Mouse (Mus musculus): Measurements from ENCODE around the gene Usp25. TPM values are rescaled to one million over a fixed set of nuclear protein-coding genes. Genes with fewer than 3 reads are reported as not detected.
A peak's percentile ranks its signal among the peaks of the same experiment; 100 is the strongest.

Gene Usp25
- polyA plus RNA-seq (2014; fragmentation: Nextera tagmentation; extraction: Ambion mirVana) = 29.4 and 29.9 TPM in 2 replicates

DNA sequence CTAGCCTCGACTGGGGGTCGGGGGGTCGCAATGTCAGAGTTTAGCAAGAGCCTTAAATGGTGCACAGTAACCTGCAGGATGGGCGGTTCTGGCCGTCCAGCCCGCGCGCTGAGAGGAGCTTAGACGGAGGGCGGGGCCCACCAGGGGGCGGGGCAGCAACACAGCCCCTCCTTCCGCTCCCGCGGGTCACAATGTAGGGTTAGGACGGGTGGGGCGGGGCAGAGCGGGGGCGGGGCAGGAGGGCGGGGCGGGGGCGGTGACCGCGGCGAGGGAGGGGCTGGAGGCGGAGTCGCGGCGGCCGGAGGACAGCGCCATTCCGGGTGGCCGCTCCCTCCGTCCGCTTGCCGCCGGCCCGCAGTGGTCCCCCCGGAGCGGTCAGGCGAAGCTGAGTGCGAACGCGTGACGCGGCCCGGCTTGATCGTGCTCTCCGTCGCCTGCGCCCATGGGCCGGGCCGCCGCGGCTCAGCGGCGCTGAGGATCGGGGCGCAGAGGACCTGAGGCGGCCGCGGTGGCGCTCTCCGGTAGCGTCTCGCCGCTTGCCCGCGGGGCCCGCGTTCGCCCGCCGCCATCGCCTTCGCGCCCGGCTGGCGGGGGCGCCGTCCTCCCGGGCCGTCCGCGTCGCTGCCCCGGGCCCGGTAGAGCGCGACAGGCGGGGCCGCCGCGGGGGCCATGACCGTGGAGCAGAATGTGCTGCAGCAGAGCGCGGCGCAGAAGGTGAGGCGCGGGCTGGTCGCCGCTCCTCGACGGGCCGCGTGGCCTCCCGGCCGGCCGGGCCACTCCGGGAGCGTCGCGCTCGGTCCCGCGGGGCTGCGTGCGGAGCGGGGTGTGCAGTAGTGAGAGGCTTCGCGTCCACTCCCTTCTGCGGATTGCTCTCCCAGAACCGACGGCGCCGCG, at the start of gene Usp25:
Gene Usp25, plus strand, starts transcription at position 280 of the 894 bp plus-strand sequence.
- H3K4me3 ChIP-seq (ENCODE audit: low read depth, low read length) = peak within 1 kb of the TSS; percentile 94
- peak within 1 kb of the TSS; percentile 82 for H3K4me2 ChIP-seq
- H3K9ac ChIP-seq (ENCODE audit: low read depth, low read length) = peak within 1 kb of the TSS; percentile 95
- H3K27ac ChIP-seq (ENCODE audit: low read depth, low read length) = peak within 1 kb of the TSS; percentile 94
- no peaks in the 10 kb centered on the region for H3K9me3 ChIP-seq (replicated peaks; ENCODE audit: control insufficient read depth, low read length)
- under 1% methylated on average over 111 of the region's 126 CpGs for WGBS (ENCODE audit: insufficient replicate concordance)
- H3K27me3 ChIP-seq (ENCODE audit: control insufficient read depth, insufficient read depth, low read length) = no peaks in the 10 kb centered on the region
- peaks cover 12% of the 10 kb centered on the region for H3K4me1 ChIP-seq (ENCODE audit: control insufficient read depth, insufficient read depth, low read length)
- no peaks in the 10 kb centered on the region for H3K36me3 ChIP-seq (ENCODE audit: control insufficient read depth, insufficient read depth, low read length)
- ATAC-seq (replicated peaks; ENCODE audit: insufficient number of reproducible peaks, low FRiP score, low TSS enrichment) = peak; percentile 95

DNA sequence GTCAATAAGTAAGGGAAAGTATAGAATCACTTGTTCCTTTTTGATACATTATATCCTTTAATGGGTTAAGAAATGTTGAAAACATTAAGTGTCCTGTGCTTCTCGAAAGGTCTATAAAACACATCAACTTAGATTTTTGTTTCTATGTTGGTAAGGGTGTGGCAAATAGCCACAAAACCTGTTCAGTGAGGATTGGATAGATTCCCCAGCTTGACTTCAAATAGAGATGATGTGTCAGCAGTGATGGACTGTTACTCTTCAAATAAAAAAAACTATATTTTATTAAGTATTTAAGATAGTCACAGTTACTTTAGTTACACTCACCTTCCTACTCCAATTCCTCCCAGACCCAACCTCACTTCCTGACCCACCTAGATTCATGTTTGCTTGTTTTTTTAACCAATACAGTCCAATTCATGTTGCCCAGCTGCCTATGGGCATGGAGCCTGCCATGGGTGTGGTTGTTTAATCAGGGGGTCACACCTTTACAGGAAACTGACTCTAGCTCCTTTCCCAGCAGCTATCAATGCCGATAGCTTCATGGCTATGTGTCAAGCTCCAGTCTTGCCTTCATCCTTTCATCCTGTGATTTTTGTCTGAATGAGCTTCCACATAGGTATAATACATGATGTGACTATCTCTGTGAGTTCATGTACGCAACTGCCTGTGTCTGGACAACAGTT, 45.8 kb upstream of the Usp25 start:
- H3K27me3 ChIP-seq (ENCODE audit: control insufficient read depth, insufficient read depth, low read length) = no peaks in the 10 kb centered on the region
- 82% methylated on average over 3 of the region's 3 CpGs for WGBS (ENCODE audit: insufficient replicate concordance)
- H3K4me2 ChIP-seq = no peak overlapping the region
- H3K9ac ChIP-seq (ENCODE audit: low read depth, low read length) = no peak overlapping the region
- H3K9me3 ChIP-seq (replicated peaks; ENCODE audit: control insufficient read depth, low read length) = no peaks in the 10 kb centered on the region
- no peak for ATAC-seq (replicated peaks; ENCODE audit: insufficient number of reproducible peaks, low FRiP score, low TSS enrichment)
- H3K4me1 ChIP-seq (ENCODE audit: control insufficient read depth, insufficient read depth, low read length) = no peaks in the 10 kb centered on the region
- H3K4me3 ChIP-seq (ENCODE audit: low read depth, low read length) = no peak overlapping the region
- H3K36me3 ChIP-seq (ENCODE audit: control insufficient read depth, insufficient read depth, low read length) = no peaks in the 10 kb centered on the region
- H3K27ac ChIP-seq (ENCODE audit: low read depth, low read length) = no peak overlapping the region

DNA sequence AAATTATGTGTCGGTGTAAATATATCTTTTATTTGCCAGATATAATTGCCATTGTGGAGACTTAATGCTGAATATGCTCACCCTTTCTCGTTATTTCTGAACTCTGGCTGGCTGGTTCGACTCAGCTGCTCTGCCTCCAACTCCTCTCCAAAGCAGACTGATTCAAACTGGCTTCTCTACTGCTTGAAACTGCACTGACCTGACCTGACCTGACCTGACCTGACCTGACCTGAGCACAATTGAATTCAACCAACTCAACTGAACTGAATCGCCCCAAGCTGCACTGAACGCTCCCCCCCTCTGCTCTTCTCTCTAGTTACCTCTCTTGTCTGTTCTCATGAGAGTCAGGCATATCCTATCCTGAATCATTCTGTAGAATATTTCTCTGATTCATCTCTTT, 42.3 kb upstream of the Usp25 start:
- 68% methylated on average over 5 of the region's 5 CpGs for WGBS (ENCODE audit: insufficient replicate concordance)
- H3K4me1 ChIP-seq (ENCODE audit: control insufficient read depth, insufficient read depth, low read length) = no peaks in the 10 kb centered on the region

DNA sequence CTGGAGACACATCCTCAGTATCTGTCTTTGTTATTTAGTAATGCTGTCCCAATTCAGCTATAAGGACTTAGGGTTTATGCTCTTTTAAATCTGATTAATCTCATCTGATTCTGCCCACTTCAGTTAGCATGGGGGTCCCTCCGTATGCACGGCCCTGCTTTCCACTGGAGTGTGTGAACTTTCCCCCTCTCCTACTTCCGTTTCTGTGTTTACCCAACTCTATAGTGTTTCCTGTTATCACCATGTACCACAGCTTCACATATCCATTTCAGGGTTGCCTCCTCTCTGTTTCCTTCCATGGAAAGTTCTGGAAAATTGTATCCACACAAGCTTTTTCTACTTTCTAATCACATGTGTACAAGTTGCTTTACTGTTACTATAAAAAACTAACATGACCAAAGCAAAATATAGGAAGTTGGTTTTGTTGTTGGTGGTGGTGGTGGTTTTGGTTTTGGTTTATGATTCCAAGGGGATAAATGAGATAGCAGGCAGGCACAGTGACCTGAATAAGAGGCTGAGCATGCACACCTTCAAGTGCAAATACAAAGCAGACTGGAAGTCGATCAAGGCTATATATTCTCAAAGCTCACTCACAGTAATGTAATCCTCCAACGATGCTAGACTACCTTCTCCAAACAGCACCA, 36.6 kb upstream of the Usp25 start:
- Histone ChIP-seq H3K4me1 (ENCODE audit: control insufficient read depth, insufficient read depth, low read length) (no peaks in the 10 kb centered on the region), H3K36me3 (ENCODE audit: control insufficient read depth, insufficient read depth, low read length) (no peaks in the 10 kb centered on the region), H3K27me3 (ENCODE audit: control insufficient read depth, insufficient read depth, low read length) (no peaks in the 10 kb centered on the region), H3K9me3 (replicated peaks; ENCODE audit: control insufficient read depth, low read length) (no peaks in the 10 kb centered on the region), H3K4me2 (no peak overlapping the region), H3K9ac (ENCODE audit: low read depth, low read length) (no peak overlapping the region), H3K4me3 (ENCODE audit: low read depth, low read length) (no peak overlapping the region), H3K27ac (ENCODE audit: low read depth, low read length) (no peak overlapping the region)
- no peak for ATAC-seq (replicated peaks; ENCODE audit: insufficient number of reproducible peaks, low FRiP score, low TSS enrichment)
- 71% methylated on average over 5 of the region's 5 CpGs for WGBS (ENCODE audit: insufficient replicate concordance)

More for the DNA sequence above, 42.3 kb upstream of the Usp25 start:
- H3K27me3 ChIP-seq (ENCODE audit: control insufficient read depth, insufficient read depth, low read length) = no peaks in the 10 kb centered on the region
- H3K27ac ChIP-seq (ENCODE audit: low read depth, low read length) = no peak overlapping the region
- H3K36me3 ChIP-seq (ENCODE audit: control insufficient read depth, insufficient read depth, low read length) = no peaks in the 10 kb centered on the region
- no peaks in the 10 kb centered on the region for H3K9me3 ChIP-seq (replicated peaks; ENCODE audit: control insufficient read depth, low read length)
- H3K4me3 ChIP-seq (ENCODE audit: low read depth, low read length) = no peak overlapping the region
- no peak for ATAC-seq (replicated peaks; ENCODE audit: insufficient number of reproducible peaks, low FRiP score, low TSS enrichment)
- H3K9ac ChIP-seq (ENCODE audit: low read depth, low read length) = no peak overlapping the region
- H3K4me2 ChIP-seq = no peak overlapping the region

DNA sequence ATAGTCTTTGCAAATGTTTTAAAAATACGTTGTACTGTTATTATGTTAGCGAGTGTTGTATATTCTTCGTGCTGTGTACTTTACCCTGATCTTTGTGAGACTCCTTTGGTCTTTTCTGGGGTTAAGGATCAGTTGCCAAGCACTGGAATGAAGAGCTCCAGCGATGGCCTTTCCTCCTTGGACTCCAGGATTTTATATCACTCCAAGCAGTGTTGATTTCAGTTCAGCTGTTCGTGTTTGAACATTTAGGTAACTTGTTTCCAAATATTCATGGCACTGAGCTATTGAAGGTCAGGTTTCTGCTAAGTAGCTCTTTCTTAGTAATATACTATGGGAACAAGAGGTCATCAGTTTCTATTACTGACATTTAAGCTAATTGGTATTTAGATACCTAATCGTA, 29.8 kb upstream of the Usp25 start:
- no peak overlapping the region for H3K27ac ChIP-seq (ENCODE audit: low read depth, low read length)
- no peak for ATAC-seq (replicated peaks; ENCODE audit: insufficient number of reproducible peaks, low FRiP score, low TSS enrichment)
- H3K4me1 ChIP-seq (ENCODE audit: control insufficient read depth, insufficient read depth, low read length) = no peaks in the 10 kb centered on the region
- H3K9me3 ChIP-seq (replicated peaks; ENCODE audit: control insufficient read depth, low read length) = no peaks in the 10 kb centered on the region
- H3K4me2 ChIP-seq = no peak overlapping the region
- H3K27me3 ChIP-seq (ENCODE audit: control insufficient read depth, insufficient read depth, low read length) = no peaks in the 10 kb centered on the region
- 82% methylated on average over 6 of the region's 6 CpGs for WGBS (ENCODE audit: insufficient replicate concordance)
- H3K9ac ChIP-seq (ENCODE audit: low read depth, low read length) = no peak overlapping the region
- no peak overlapping the region for H3K4me3 ChIP-seq (ENCODE audit: low read depth, low read length)
- H3K36me3 ChIP-seq (ENCODE audit: control insufficient read depth, insufficient read depth, low read length) = no peaks in the 10 kb centered on the region

DNA sequence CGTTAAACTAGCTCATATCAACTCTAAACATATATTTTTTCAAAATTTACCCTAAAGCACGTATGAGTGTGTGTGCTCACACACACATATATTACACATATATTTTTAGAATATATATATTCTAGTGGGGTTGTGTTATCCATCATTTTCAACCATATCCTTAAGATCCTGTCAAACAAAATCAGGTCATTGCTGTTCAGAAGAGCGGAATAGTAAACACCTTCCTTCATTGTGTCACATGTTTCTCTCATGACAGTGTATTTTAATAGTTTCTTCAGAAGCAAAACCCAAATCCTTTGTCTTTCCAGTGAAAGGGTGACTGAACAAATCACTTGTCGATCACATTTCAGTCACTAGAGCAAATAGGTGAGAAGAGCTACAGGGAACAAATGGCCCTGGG, 25.8 kb upstream of the Usp25 start:
- ATAC-seq (replicated peaks; ENCODE audit: insufficient number of reproducible peaks, low FRiP score, low TSS enrichment) = no peak
- no peak overlapping the region for H3K27ac ChIP-seq (ENCODE audit: low read depth, low read length)
- H3K4me2 ChIP-seq = no peak overlapping the region
- no peaks in the 10 kb centered on the region for H3K27me3 ChIP-seq (ENCODE audit: control insufficient read depth, insufficient read depth, low read length)
- no peak overlapping the region for H3K9ac ChIP-seq (ENCODE audit: low read depth, low read length)
- WGBS (ENCODE audit: insufficient replicate concordance) = 84% methylated on average over 4 of the region's 4 CpGs
- no peaks in the 10 kb centered on the region for H3K9me3 ChIP-seq (replicated peaks; ENCODE audit: control insufficient read depth, low read length)
- H3K36me3 ChIP-seq (ENCODE audit: control insufficient read depth, insufficient read depth, low read length) = no peaks in the 10 kb centered on the region
- H3K4me3 ChIP-seq (ENCODE audit: low read depth, low read length) = no peak overlapping the region
- H3K4me1 ChIP-seq (ENCODE audit: control insufficient read depth, insufficient read depth, low read length) = no peaks in the 10 kb centered on the region

DNA sequence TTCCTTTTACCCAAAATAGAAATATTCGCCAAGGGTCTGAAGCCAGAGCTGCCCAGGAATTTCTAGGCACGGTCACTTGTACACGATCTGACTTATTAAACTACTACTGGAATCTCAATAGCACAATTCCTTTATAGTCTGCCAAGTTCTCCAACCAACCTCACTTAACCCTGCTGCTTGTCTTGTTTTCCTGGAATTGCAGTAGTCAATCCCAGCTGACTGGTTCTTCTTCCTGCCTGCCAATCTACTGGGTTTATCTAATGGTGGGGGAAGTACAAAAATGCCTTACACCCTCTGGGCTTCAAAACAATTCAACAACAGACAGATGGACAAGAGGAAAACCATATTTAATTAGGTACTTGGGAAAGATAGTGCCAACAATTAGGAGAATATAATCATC, 9.6 kb upstream of the Usp25 start:
- Histone ChIP-seq H3K9ac (ENCODE audit: low read depth, low read length) (no peak overlapping the region), H3K27ac (ENCODE audit: low read depth, low read length) (no peak overlapping the region), H3K27me3 (ENCODE audit: control insufficient read depth, insufficient read depth, low read length) (no peaks in the 10 kb centered on the region), H3K9me3 (replicated peaks; ENCODE audit: control insufficient read depth, low read length) (no peaks in the 10 kb centered on the region), H3K36me3 (ENCODE audit: control insufficient read depth, insufficient read depth, low read length) (no peaks in the 10 kb centered on the region), H3K4me1 (ENCODE audit: control insufficient read depth, insufficient read depth, low read length) (no peaks in the 10 kb centered on the region), H3K4me3 (ENCODE audit: low read depth, low read length) (no peak overlapping the region), H3K4me2 (no peak overlapping the region)
- WGBS (ENCODE audit: insufficient replicate concordance) = 83% methylated on average over 3 of the region's 3 CpGs
- no peak for ATAC-seq (replicated peaks; ENCODE audit: insufficient number of reproducible peaks, low FRiP score, low TSS enrichment)

DNA sequence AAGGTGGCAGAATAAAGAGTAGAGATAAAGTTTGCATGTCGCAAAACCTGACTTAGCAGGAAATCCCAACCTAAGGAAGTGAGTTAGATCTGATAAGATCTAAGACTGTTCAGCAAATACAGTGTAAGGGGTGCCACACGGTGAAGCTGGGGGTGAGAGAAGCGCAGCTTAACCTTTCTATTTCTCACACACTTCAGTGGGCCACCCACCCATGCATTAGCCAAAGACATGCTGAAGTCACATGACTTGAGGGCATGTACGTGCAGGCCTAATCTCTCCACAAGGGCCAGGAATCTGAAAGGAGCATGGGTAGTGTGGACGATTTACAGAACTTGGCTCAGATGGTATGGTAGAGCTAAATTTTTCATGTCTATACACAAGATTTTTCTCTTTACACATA, 4.3 kb upstream of the Usp25 start:
- no peak overlapping the region for H3K4me3 ChIP-seq (ENCODE audit: low read depth, low read length)
- ATAC-seq (replicated peaks; ENCODE audit: insufficient number of reproducible peaks, low FRiP score, low TSS enrichment) = no peak
- H3K4me2 ChIP-seq = no peak overlapping the region
- H3K9ac ChIP-seq (ENCODE audit: low read depth, low read length) = no peak overlapping the region
- no peaks in the 10 kb centered on the region for H3K36me3 ChIP-seq (ENCODE audit: control insufficient read depth, insufficient read depth, low read length)
- no peaks in the 10 kb centered on the region for H3K4me1 ChIP-seq (ENCODE audit: control insufficient read depth, insufficient read depth, low read length)
- WGBS (ENCODE audit: insufficient replicate concordance) = 61% methylated on average over 5 of the region's 5 CpGs
- no peaks in the 10 kb centered on the region for H3K9me3 ChIP-seq (replicated peaks; ENCODE audit: control insufficient read depth, low read length)
- H3K27me3 ChIP-seq (ENCODE audit: control insufficient read depth, insufficient read depth, low read length) = no peaks in the 10 kb centered on the region
- H3K27ac ChIP-seq (ENCODE audit: low read depth, low read length) = no peak overlapping the region

Measured in heart, embryonic 11.5 days (tissue).